Mouse (Mus musculus) cerebellum, adult 8-10 months (tissue): ENCODE measurements at regions not wholly inside any gene's neighbourhood (a gene's known extent, or its start where the extent isn't known, plus 50 kb on each side); places are given as distances from the start of the nearest gene placed in this dataset.
"Not testable (repeated sequence)": the region's sequence is repeated elsewhere in the genome, so short reads cannot be mapped to it uniquely, and the experiment has no call there.

Source experiments
- DNase-seq: peaks from one replicate; pipeline ENCODE4 v3.0.0; 2022

- DNase-seq = peak; percentile 20
Measured at GRCm38 (mm10) chr13:27945062-27945461, 71.0 kb upstream of the Prl4a1 start.

DNA sequence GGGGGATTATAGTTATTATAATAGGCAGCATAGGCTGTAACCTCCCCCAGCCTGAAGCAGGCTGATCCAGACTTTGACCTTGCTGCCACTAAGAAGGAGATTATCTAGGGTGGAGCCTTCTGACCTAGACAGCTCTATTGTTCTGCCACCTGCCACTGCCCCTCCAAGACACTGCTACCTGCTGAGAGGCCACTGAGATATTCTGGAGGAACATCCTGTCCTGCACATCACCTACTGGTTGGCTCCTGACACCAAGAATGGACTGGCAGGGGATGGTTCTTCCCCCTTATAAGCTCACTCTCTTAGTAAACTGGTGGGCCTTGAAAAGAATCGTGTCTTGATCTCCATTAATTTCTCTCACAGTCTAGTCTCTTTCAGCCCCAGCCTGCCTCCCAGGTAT is 55.6 kb upstream of the Prl4a1 start:
- DNase-seq = not testable (repeated sequence)

DNA sequence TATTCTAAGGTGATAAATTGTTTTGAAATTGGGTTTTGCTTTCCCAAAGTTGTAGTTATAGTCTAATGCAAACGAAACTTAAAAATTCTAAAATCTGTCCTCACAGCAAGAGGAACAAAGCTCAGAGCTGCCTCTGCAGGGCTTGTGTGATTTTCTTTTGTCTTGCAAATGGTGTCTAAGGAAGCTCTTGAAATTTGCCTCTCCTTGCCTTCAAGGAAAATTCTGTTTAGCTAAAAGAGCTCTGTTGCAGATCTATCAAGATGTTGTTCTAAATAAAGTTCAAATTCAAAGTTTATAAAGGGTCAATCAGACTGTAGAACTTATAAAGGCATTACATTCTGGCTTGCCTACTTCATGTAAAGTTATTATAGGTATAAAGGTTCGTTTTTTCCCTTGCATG is 53.6 kb upstream of the Prl4a1 start:
- DNase-seq = not testable (repeated sequence)

DNA sequence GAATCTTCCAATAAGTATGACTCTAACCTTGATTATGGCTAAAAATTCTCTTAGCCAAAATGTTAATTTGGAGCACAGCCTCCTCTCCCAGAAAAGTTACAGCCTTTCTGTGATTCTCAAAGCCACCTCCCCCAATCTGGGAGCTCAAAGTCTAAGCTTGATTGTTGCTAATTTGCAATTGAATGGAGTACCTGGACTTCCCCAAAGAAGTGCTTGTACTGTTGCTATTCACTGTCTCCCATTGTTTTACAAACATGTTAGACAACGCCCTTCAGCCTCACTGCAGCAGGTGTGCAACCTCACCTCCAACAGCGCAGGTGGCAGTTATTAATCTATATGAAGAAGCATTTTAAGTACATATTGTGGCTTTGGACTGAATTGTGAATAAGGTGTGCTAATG is 50.0 kb upstream of the Prl4a1 start:
- not testable (repeated sequence) for DNase-seq
